In the genomic region with DNA sequence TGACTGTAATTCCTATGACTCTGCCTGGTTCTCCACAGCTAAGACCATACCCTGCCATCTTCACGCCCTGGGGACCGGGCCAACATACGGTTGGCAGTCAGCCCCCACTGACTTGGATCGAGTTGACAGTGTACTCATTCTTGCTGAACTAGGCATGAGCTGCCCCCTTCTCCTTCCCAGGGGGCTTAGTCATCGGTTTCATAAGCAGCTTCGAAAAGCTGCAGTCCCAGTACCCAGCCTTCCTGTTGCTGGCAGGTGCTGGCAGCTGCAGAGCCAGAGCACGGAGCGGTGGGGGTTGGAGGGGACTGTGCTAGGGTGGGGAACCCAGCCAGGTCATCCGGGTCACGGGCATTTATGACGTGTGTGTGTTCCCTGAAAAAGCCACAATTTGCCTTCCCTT, we compare ENCODE assay signal across 8 mouse cellular contexts. TPM values are rescaled to one million over a fixed set of nuclear protein-coding genes. Genes with fewer than 3 reads are reported as not detected.
DNase-seq lines count a peak whose midpoint lies in the region; TF ChIP-seq lines count a peak whose summit lies in the region.

No protein-coding gene starts in this region.

- peak; percentile 13 for DNase-seq in ovary, adult 18-20 months (ENCODE audit: low spot score)
- DNase-seq in ovary, postnatal 10 days (ENCODE audit: low spot score), result no peak
- peak; percentile 68 for DNase-seq in brain, embryonic 14.5 days (ENCODE audit: low read depth)
- peak; percentile 40 to 59 for DNase-seq in gastrocnemius, adult 8-10 months (ENCODE audit: low spot score in 2 of 2)
- DNase-seq in layer of hippocampus, postnatal 10 days (ENCODE audit: low spot score in 2 of 2), result peak; percentile 43 to 59
- DNase-seq in right cerebral cortex, postnatal 25 days, result peak; percentile 48
- no peak for DNase-seq in kidney, adult 18-20 months
- DNase-seq in c-Kit-positive CD71-positive TER-119-positive erythroid progenitor cells, embryonic 14.5 days (ENCODE audit: low spot score), result no peak

- TF ChIP-seq CTCF in brain, embryonic 14.5 days (IDR thresholded peaks at IDR 0.05; ENCODE audit: borderline replicate concordance, extremely low read depth, insufficient read depth, insufficient read length), result no peak

- no peak for TF ChIP-seq POLR2A in brain, embryonic 14.5 days (IDR thresholded peaks at IDR 0.05; ENCODE audit: borderline replicate concordance, extremely low read depth, insufficient read depth, insufficient read length, poor library complexity, severe bottlenecking)

RNA-seq across cellular contexts. Expression of gene Jdp2, which starts 27.5 kb away (rescaled TPM):
- 7.3 and 11.9 TPM in 2 replicates for polyA plus RNA-seq in brain, embryonic 14.5 days (2012; rRNA removed)
- 1 to 10 TPM; 3.0 to 4.5 (median 3.8) TPM for total RNA-seq in gastrocnemius, adult 8-10 months (2022)
- 10 to 100 TPM; 21.4 to 22.8 TPM for total RNA-seq in layer of hippocampus, postnatal 10 days (2021)

Comparison
In these comparisons a context has a peak if more than half of its experiments do, and no peak if none do; other contexts are left out.
1. DNase-seq: peak in ovary, adult 18-20 months (single experiment), brain, embryonic 14.5 days (single experiment), gastrocnemius, adult 8-10 months (2 of 2), layer of hippocampus, postnatal 10 days (2 of 2) and right cerebral cortex, postnatal 25 days (single experiment); none in ovary, postnatal 10 days (single experiment), kidney, adult 18-20 months (single experiment) and c-Kit-positive CD71-positive TER-119-positive erythroid progenitor cells, embryonic 14.5 days (single experiment).
2. RNA of gene Jdp2, which starts 27.5 kb away (total RNA-seq): 21.4 to 22.8 TPM in layer of hippocampus, postnatal 10 days; 3.0 to 4.5 TPM in gastrocnemius, adult 8-10 months; every median in the first group is over 4 times any median in the second.